Mouse (Mus musculus): ENCODE results near the gene 2900011O08Rik.
"Not testable (repeated sequence)": the region's sequence is repeated elsewhere in the genome, so short reads cannot be mapped to it uniquely, and the experiment has no call there.

2900011O08Rik gene

DNA sequence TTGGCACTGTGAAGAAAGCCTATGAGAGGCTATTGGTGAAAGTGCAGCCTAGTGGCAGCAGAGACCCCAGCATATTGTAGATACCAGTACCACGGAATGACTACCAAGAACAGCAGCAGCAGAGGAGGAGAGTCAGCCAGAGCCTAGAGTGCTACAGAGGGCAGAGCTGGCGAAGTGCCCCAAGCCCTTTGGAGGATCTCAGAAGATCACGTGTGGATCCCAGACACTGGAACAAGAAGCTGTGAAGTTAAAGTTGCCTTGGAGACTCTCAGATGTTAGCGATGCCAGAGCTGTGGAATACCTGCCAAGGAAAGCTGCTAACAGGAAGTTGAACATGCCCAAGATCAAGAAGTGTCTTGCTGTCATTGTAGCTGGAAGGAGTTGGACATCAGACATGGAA is 18.9 kb downstream of the 2900011O08Rik start:
- no peak for DNase-seq

DNA sequence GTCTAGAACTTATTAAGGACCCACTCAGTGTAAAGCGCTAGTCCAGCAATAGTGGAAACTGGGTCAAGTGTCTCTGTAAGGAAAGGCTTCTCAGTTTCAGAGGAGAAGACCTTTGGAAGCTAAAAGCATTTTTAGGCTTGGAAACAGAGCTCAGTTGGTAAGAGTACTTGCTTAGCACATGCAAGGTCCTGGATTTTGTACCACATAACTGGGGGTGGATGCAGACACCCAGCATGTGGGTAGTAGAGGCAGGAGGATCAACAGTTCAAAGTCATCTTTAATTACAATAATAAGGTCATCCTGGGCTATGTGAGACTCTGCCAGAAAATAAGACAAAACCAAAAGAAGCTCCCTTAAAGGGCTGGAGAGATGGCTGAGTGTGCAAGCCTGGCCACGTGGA is 21.7 kb downstream of the 2900011O08Rik start:
- no peak for DNase-seq

DNA sequence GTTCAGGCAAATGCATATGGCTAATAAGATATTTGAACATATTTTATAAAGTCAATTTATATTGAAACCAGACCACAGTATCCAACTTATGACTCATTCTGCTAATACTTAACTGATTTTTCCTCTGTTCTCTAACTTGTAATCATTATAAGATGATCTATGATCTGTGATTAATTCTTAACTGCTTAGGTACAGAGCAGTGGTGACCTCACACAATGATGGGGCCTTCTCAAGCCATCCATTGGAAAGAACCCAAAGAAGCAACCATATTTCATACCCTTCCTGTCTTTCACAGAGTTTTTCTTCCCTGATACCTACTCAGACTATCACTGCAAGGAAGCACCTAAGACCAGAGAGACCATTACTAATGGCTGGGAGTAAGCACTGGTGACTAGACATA is 22.3 kb downstream of the 2900011O08Rik start:
- DNase-seq = no peak

DNA sequence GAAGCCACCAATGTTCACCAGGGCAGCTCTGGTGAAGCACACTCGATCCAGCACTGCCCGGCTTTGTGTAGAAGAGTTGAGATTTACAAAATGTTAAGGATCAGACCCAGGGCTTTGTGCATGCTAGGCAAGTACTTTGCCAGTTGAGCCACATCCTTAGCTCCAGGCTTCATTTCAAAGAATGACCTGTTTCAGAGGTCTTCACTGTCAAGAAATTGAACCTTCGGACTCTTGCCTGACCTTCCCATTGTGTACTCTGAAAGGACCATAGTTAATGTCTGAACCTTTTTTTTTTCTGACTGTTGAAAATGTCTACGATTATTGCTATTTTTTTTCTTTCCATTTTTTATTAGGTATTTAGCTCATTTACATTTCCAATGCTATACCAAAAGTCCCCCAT is 23.6 kb downstream of the 2900011O08Rik start:
- no peak for DNase-seq

DNA sequence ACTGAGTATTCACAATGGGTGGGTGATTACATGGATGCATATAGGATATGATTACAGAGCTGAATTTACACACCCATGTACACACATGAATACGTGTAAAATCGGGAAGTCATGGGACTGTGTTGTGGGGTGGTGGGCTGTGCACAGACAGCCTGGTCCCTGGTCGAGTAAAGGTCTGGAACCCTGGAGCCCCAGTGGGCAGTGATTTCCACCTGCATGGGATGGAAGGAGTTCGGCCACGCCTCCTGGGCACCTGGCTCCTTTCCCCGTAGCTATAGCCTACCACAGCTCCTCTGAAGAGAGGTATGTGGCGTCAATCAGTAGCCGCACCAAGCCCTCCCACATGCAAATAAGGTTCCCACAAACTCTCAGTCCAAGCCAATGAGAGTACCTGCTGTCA is 30.9 kb downstream of the 2900011O08Rik start:
- DNase-seq = no peak

DNA sequence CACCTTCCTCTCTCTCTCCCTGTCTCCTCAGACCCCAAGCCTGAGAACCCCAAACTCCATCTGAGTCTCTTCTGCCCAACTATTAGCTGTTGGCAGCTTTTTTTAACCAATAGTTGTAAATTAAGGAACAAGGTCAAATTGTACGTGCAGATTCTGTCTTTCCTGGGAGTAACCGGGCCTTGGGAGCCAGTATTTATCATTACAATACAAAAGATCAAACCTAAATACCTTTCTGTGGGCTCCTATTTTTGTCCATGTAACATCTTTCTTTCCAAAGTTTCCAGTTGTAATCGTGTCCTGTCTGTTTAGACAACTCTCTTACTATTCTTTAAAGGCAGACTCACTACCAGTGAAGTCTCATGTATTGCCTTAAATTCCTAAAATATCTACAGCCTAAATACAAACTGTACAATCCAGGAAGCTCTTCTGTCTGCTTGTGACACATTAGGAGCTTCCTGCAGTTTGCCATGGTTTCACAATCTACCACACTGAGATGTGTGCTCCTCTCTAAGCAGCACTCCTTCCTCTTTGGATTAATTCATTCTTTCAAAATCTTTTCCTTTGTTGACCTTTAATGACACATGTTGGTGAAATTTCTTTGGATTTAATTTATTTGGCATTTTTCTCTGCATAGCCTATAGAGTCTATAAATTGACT is 34.9 kb downstream of the 2900011O08Rik start:
- DNase-seq = no peak

DNA sequence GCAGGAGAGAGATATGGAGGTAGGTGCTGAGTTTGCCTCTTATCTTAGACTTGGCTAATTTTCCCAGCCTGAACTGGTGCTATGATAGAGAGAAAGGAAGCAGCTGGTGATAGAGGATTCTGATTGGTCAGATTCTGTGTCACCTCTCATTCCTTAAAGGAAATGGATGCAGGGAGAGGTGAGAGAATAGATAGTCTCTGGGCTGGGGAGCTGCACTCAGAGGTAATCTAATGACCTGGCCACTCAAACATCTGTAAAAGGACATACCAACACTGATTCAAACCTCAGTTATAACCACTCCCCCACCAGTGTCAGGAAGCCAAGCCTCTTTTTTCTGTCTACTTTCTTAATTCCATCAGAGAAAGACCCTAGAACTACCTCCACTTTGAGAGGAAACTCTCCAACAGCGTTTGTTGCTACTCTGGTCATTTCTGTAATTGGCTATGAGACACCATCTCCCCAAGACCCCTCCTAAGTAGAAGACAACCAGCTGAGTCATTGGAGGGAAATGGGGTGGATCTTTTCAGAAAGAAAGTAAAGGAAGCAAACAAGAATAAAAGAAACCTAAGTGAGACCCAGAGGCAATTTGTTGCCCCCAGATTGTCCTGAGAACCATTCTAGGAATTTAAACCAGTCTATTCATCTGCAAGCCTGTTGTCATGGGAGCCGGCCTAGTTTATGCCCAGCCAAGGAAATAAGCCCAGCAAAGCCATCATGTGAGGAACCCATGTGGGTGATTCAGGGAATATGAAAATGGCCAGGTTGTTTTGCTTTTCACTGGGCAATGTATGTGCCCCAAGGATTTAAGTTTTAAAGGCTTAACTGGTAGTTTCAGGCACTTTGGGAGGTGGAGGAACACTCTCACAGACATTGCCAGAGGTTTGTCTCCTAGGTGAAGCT is 38.9 kb downstream of the 2900011O08Rik start:
- DNase-seq = no peak

DNA sequence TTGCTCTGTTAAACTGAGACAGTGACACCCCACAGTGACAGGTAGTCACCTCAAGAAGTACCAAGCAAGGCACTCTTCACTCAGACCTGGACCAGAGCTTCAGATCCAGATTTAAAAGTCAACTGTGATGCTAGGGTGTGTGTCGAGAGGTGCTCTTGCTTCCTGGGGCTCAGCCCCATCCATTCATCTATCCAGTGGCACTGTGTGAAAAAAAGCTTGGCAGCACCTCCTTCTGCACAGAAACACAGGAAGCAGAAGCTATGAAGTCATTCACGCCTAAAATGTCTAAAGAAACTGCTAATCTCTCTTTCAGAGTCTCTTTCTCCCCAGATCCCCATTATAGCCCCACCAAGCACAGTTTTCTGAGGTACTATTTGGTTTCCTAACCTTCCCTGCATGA is 42.7 kb downstream of the 2900011O08Rik start:
- no peak for DNase-seq

DNA sequence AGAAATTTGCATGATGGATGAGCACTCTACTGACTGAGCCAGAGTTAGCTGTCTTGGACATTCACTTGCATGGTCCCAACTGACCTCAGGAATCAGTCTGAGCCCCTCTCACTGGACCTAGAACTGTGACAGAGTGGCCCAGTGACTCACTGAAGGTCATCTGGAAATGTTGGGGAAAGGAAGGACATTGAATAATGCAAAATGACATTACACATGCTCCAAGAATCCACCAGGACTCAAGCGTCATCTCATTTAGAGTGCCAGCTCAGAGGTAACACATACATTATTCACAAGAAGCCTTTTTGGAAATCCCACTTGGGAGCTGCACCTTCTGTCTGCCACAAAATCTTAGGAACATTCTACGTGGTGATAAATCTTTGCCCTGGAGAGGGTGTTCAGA is 43.4 kb downstream of the 2900011O08Rik start:
- no peak for DNase-seq

DNA sequence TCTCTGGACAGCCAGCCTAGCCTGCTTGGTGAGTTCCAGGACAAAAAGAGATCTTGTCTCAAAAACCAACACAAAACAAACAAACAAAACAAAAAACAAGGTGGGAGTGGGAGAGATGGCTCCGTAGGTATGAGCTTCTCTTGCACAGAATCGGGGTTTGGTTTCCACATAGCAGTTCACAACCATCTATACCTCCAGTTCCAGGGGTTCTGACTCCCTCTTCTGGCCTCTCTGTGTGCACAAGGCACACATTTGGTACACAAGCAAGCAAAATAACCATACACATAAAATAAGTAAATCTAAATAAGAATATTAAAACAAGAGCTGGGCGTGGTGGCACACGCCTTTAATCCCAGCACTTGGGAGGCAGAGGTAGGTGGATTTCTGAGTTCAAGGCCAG is 44.2 kb downstream of the 2900011O08Rik start:
- no peak for DNase-seq

DNA sequence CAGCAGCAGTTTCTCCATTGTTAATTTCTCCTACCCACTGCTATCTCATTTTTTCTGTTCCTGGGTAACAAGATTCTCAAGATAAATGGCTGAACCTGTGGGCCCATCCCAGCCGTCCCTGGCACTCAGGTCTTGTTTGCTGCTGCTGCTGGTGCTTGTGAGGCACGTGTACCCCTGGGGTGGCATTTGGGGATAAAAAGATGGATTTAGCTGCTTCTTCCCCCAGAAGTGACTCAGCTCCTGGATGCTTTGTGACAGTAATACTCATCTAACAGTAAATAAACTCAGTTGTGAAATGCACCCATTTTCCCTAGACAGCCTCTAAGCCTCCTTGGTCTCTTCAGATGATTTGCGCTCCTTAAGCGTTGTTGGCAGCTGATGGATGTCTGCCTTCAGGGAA is 46.7 kb downstream of the 2900011O08Rik start:
- no peak for DNase-seq

DNA sequence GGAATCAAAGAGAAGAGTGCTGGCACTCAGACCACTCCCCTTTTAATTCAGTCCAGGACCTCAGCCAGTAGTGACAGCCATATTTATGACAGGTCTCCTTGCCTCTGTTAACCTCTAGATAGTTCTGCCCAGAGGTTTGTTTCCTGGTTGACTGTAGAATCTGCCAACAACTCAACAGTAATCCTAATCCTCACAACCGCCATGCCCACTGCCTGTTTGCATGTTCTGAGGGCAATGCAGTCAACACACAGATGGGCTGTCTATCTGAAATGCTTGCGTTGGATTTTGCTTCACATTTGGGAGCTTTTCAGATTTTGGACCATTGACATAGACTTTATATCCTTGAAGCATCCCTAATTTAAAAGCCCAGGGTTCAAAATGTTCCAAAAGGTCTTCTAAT is 56.0 kb downstream of the 2900011O08Rik start:
- DNase-seq = no peak

DNA sequence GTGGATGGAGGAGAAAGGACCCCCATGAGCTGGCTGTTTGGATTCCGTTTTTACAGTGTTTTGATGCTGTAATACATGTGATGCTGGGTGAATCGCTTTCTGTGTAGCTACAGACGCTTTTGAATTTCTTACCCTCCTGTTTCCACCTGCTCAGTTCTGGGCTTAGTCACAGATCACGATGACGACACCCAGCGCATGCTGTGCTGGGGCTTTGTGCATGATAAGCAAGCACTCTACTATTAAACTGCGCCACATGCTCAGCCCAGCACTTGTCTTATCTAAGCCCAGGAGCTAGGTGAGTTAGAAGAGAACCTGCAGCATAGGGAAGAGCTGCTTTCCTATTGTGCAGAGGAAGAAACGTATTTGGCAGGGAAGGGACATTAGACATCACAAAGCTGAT is 58.3 kb downstream of the 2900011O08Rik start:
- no peak for DNase-seq

DNA sequence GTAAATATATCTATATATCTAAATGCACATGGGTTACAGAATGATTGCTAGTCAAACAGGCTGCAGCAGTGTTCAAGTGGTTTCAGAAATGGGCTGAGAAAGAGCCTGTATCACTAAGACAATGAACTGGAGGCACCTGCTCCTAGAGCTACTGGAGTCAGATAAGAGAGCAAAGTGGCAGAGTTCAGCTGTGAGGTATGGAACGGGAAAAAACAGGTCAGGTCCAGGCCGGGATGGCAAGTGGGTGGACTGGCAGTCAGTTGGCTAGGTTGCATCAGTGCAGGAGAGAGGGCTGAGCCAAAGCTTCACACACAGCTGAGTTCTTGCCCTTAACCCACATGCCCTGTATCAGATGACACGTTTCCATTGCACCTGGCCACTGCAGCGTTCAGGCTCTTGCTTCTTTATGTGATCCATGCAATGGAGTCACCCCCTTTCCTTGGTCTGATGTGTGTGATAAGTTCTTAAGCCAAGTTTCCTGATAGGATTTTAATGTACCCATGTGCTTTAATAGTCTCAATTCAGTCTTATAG is 59.9 kb downstream of the 2900011O08Rik start:
- DNase-seq = no peak

DNA sequence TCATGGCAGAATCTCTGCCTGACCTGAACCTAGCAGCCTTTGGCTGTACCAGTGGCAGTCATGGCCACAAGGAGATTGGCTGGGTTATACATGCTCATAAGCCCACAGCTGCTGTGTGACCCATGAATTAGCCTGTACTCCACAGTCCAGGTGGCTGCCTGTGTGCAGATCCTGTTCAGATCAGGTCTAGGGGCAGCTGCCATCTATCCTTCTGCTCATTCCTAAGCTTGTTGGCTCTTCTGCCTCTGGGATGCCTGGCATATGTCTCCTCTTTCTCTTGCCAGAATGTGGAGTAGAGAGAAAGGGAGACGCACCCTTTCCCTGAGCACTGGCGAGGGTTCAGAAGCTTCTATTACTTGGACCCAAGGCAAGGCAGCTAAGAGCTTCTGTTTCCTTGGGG is 65.8 kb downstream of the 2900011O08Rik start:
- no peak for DNase-seq

DNA sequence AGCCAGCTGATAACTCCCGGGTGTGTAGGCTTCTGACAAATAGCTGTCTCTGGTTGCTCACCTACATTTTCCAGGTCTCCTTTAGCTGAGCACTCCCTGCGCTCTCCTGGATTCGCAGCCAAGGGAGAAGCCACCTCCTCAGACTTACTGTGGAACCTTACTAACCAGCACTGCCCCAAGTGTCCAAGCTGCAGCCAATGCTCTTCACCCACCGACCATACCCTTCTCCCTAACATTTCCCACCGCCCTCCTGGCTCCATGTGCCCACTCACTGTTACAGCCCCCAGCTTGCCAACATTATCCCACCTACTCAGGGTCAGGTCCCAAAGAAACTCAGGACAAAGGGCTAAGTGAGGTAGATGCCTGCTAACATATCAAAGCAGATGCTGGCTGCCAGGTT is 66.7 kb downstream of the 2900011O08Rik start:
- DNase-seq = no peak

DNA sequence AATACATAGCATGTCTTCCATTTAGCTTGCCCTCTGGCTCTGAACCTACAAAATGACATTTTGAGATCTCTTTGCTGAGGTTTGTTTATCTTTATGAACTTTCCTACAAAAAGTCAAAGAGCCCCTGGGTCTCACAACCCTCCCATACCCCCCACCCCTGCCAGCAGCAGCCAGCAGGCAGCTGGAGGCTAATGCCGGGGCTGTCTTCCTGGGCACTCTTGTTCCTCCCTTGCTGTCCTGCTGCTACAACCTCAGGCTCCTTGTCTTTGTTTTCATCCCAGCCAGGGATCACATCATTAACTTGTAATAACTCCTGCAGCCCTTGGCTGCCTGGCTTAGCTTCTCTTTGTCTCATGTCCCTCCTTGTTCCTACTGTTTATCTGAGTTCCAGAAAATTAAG is 68.9 kb downstream of the 2900011O08Rik start:
- DNase-seq = no peak

DNA sequence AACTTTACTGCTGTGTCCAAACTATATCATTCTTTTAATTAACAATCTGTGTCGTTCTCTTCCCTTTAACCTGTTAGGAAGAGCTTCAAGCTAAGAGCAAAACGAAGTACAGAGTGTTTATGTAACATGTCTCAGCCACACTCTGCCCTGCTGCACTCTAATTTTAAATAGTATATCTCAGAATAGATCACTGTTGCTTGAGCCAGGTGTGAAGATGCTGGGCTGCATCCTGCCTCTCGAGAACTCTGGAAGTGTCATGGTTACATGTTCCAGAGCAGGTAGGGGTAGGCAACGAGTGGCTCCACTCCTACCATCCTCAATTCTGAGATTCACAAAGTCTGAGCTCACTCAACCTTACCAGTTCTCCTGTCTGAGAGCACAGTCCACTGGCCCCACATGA is 70.3 kb downstream of the 2900011O08Rik start:
- DNase-seq = no peak

DNA sequence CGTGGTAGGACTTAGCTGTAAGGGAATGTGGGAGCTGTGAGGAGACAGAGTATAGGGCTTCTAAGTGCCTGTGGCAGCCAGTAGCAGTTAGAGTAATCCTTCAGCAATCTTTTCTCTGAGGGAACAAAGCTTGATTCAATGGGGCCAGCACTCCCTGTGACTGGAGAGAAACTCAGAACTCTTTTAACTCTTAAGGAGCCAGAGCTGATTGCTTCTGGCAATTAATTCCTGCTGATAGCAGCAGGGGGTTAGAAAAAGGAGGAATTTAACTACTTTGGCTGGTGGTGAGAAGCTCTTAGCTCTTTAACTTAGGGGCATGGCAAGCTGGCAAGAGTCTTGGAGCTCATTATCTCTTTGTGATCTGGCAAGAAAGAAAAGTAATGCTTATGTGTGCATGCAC is 72.1 kb downstream of the 2900011O08Rik start:
- DNase-seq = no peak

DNA sequence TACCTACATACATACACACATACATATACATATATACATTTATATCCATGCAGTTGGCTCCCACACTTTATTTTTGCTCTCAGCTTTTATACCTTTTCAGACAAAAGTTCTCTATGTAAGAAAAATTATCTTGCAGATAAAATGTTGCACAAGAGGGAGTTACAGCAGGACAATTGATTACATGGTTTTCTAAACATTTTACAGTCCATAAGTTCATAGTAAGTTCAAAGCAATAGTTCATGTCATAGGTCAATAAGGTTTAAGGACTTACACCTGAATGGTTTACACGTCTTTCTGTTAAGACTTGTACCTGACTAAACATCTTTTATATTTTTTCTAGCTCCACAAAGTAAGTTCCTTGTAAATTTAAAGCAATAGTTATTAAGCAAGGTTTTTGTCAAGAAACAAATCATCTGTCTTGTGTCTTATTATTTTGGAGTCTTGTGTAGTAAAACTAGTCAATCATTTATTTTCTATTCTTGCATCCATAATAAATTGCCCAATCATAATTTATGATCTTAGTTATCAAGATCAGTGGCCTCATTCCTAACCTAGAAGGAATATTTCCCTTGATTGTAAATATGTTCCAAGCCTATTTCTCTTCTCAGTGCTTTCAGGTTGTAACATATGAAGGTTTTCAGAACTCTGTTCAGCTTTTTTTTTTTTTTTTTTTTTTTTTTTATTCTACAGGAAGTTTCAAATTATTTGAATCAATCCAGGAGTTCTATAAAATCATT is 72.9 kb downstream of the 2900011O08Rik start:
- DNase-seq = no peak

DNA sequence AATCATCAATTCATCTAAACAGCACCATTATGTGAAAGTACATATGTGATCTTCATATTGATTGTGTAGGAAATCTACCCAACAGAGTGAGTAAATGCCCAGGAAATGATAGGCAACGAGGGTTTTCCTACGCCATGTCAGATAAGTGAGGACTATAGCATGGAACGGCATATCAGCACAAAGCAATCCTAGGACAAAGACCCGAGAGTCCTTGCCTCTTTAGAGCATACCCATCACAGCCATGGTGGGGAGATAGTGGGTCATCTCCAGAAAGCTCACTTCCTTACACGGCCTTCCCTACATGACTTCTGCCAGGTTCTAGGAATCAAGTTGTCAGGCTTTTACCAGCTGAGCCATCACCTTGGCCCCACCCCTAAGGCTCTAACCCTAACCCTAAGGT is 73.5 kb downstream of the 2900011O08Rik start:
- DNase-seq = no peak

DNA sequence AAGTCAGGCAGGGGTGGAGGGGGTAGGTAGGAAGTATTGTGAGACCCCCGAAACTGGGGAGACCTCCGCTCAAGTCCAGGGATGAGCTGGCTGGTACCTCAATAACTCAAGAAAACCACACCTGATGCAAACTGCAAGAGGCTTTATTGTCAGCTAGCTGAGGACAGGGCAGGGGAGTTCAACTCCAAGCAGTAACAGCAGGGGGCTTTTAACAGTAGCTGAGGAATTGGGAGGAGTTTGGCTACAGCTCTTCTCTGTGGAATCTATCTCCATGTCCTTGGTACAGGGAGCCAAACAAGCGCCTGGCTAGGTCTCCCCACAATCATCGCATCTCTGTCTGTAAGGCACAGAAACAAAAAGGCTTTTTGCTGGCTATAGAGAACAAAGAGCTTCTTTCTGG is 80.2 kb downstream of the 2900011O08Rik start:
- not testable (repeated sequence) for DNase-seq

DNA sequence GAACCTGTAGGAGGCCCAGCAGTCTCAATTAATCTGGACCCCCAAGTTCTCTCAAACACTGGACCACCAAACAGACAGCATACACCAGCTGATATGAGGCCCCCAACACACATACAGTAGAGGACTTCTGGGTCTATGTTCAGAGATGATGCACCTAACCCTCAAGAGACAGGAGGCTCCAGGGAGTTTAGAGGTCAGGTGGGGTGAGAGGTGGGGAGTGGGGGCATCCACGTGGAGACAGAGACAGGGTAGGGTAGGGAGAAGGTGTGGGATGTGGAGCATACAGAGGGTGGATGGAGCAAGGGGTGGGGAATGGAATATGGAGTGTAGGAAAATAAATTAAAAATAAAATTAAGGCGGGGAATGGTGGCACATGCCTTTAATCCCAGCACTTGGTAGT is 82.3 kb downstream of the 2900011O08Rik start:
- DNase-seq = not testable (repeated sequence)

All from liver (tissue).